Mouse (Mus musculus) embryonic fibroblast, embryonic 13.5 days (primary cell): ENCODE measurements around the gene Bicral.

Experiments used
- CTCF ChIP-seq: IDR thresholded peaks from 2 replicates; pipeline ENCODE4 v1.5.1; 2011; ENCODE audit warnings: mild to moderate bottlenecking, control low read depth, low read length, moderate library complexity, borderline replicate concordance; ENCODE audit not compliant: insufficient read depth
- POLR2A ChIP-seq: IDR thresholded peaks from 2 replicates; pipeline ENCODE4 v1.6.1; 2011; ENCODE audit warnings: low read depth, mild to moderate bottlenecking, control low read depth, low read length, moderate library complexity

GRCm38 (mm10) chr17:46881728-46882127 is 23.4 kb upstream of the Bicral start:
- TF ChIP-seq CTCF (no peak), POLR2A (no peak)
